Mouse (Mus musculus) CH12.LX (cell line): Measurements from ENCODE around the gene Cpeb3.

Source experiments
- CHD1 ChIP-seq: IDR thresholded peaks from 2 replicates; pipeline ENCODE4 v1.6.1; 2012; ENCODE audit warnings: low read depth, low read length, improper control_type of control experiment, inconsistent platforms
- CHD2 ChIP-seq: IDR thresholded peaks from 2 replicates; pipeline ENCODE4 v1.6.1; 2011; ENCODE audit warnings: low read length, improper control_type of control experiment
- CTCF ChIP-seq, 2 experiments: IDR thresholded peaks in 1 of 2; conservative IDR thresholded peaks in 1 of 2; 2 replicates each; pipeline ENCODE4 v1.5.1; 2011 to 2012; ENCODE audit warnings: low read depth in 2 of 2, low read length in 2 of 2, improper control_type of control experiment in 1 of 2, inconsistent platforms in 1 of 2, mild to moderate bottlenecking in 1 of 2, moderate library complexity in 1 of 2
- E2F4 ChIP-seq: IDR thresholded peaks from 2 replicates; pipeline ENCODE4 v1.6.1; 2011; ENCODE audit warnings: low read depth, low read length, improper control_type of control experiment; ENCODE audit not compliant: insufficient replicate concordance
- ELF1 ChIP-seq: IDR thresholded peaks from 2 replicates; pipeline ENCODE4 v1.6.1; 2014; ENCODE audit warnings: low read depth, mild to moderate bottlenecking, inconsistent platforms, low read length, improper control_type of control experiment
- EP300 ChIP-seq: IDR thresholded peaks from 2 replicates; pipeline ENCODE4 v1.6.1; 2011; ENCODE audit warnings: low read length, improper control_type of control experiment
- ETS1 ChIP-seq: conservative IDR thresholded peaks from 2 replicates; pipeline ENCODE4 v1.6.1; 2012; ENCODE audit warnings: low read depth, mild to moderate bottlenecking, inconsistent platforms, low read length, improper control_type of control experiment, moderate library complexity
- GABPA ChIP-seq: IDR thresholded peaks from 2 replicates; pipeline ENCODE4 v1.6.1; 2012; ENCODE audit warnings: low read depth, low read length, improper control_type of control experiment, inconsistent platforms; ENCODE audit not compliant: insufficient replicate concordance
- MAX ChIP-seq: IDR thresholded peaks from 2 replicates; pipeline ENCODE4 v1.6.1; 2011; ENCODE audit warnings: low read length, improper control_type of control experiment
- MEF2A ChIP-seq: IDR thresholded peaks from 2 replicates; pipeline ENCODE4 v1.6.1; 2014; ENCODE audit warnings: low read depth, mild to moderate bottlenecking, inconsistent platforms, low read length, improper control_type of control experiment, borderline replicate concordance
- POLR2A ChIP-seq: IDR thresholded peaks from 2 replicates; pipeline ENCODE4 v1.6.1; 2011; ENCODE audit warnings: low read depth, mild to moderate bottlenecking, improper control_type of control experiment, low read length
- RCOR1 ChIP-seq: conservative IDR thresholded peaks from 2 replicates; pipeline ENCODE4 v1.6.1; 2012; ENCODE audit warnings: low read depth, mild to moderate bottlenecking, inconsistent platforms, low read length, improper control_type of control experiment
- ZC3H11A ChIP-seq: IDR thresholded peaks from 2 replicates; pipeline ENCODE4 v1.6.1; 2012; ENCODE audit warnings: low read depth, mild to moderate bottlenecking, inconsistent platforms, low read length, improper control_type of control experiment
- ZNF384 ChIP-seq: IDR thresholded peaks from 2 replicates; pipeline ENCODE4 v1.6.1; 2012; ENCODE audit warnings: low read depth, low read length, improper control_type of control experiment, inconsistent platforms

GRCm38 (mm10) chr19:37075690-37076089, 132.7 kb downstream of the Cpeb3 start:
- TF ChIP-seq CTCF (conservative IDR thresholded peaks at IDR 0.05 in 1 of 2, IDR thresholded peaks at IDR 0.05 in 1 of 2; ENCODE audit: low read depth in 2 of 2, low read length in 2 of 2) (no peak), POLR2A (no peak), MEF2A (no peak), ELF1 (no peak), EP300 (no peak), MAX (no peak), ZC3H11A (no peak), E2F4 (no peak), CHD1 (no peak), ZNF384 (no peak), CHD2 (no peak), ETS1 (no peak), RCOR1 (no peak), GABPA (no peak)
